Mouse (Mus musculus) heart, postnatal 10 days (tissue): ENCODE measurements around the gene Efcab7. TPM values are rescaled to one million over a fixed set of nuclear protein-coding genes. Genes with fewer than 3 reads are reported as not detected.

Experiments
- DNase-seq, 2 experiments: peaks; one replicate each; pipeline ENCODE4 v3.0.0; 2021
- intact Hi-C: fragments of 180-260 bp; cut with DNase I; formaldehyde crosslinking; loops from one replicate; pipeline ENCODE4 v1.15.1; 2025
- total RNA-seq, 2 experiments: library from RNA; stranded (reverse); gene quantifications; 2 replicates each; pipeline ENCODE4 v1.2.3; 2021

Gene Efcab7
- 1 to 10 TPM; 2.7 to 2.8 TPM for total RNA-seq

DNA sequence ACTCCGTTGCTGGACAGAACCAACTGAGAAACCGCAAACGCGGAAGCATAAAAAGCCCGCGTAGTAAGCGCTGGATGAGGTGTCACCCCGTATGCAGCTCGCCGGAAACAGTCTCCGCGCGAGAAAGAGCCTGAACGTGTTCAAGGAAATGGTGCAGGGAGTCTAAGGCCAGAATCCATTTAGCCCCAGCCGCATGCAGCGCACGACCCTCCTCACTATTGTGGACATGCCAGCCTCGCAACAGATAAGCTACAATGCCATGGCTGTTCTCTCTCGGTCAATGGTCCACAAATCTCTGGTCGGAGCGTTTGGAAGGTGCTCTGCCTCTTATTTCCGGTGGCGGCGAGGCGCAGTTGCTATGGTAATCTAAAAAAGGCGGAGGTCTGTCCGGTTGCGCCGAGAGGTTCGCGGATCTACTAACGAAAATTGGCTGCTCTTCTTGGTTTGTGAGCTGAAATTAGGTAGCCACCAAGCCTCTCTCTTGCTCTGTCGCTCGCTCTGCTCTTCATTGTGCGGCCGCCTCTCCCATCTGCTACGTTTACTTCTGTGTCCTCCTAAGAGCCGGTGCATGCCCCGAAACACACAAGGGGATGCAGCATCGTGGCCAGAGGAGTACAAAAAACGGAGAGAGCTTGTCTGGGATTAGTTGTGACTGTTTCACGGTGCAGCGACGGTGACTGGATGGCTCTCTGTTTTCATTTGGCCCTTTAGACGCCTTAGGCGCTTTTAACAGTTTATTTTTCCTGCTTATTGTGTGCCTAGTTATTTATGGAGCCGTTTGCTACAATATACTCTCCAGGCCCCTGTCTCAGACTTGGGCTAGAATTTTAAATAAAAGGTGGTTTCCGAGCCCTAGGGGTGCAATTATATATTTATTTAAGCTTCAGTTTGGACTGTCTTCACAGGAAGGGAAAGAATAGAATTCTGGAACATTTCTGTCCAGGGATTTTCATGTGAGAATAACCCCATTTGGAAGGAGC is at the start of gene Efcab7:
Gene Efcab7, plus strand, starts transcription at position 105 of the 980 bp plus-strand sequence.
- DNase-seq = peak; percentile 88 to 93
- intact Hi-C loops = no loop called here

- no peak for DNase-seq
- intact Hi-C loops = no loop called here
Measured at GRCm38 (mm10) chr4:99792365-99792764, 36.6 kb upstream of the Efcab7 start.

- intact Hi-C loops = no loop called here
- peak in 1 of 2 experiments; percentile 4 for DNase-seq
Measured at GRCm38 (mm10) chr4:99816697-99817460, 12.1 kb upstream of the Efcab7 start.

DNA sequence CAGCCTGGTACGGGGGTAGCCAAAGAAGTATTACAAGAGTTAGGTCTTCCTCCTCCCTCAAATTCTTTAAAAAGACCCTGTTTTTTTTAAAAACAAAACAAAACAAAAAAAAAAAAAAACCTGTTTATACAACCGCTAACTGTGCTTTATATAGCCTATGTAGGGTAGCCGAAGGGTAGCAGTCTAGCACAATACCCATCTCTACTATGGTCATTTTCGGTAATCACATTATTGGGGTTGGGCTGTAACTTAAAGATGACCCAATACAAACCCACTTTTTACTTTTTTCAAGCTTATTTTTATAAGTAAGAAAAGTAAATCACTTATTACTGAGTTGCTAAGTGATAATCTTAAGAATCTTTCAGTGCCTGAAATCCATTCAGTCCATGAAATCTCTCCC is 661 bp upstream of the Efcab7 start:
- DNase-seq = no peak
- intact Hi-C loops = no loop called here

- intact Hi-C loops = no loop called here
- DNase-seq = no peak
Measured at GRCm38 (mm10) chr4:99828739-99829093, 282 bp upstream of the Efcab7 start.

GRCm38 (mm10) chr4:99881882-99882281 is 52.9 kb downstream of the Efcab7 start:
- intact Hi-C loops = no loop called here
- DNase-seq = peak; percentile 24 to 57

GRCm38 (mm10) chr4:99882405-99882804 is 53.4 kb downstream of the Efcab7 start:
- no peak for DNase-seq
- intact Hi-C loops = no loop called here

DNA sequence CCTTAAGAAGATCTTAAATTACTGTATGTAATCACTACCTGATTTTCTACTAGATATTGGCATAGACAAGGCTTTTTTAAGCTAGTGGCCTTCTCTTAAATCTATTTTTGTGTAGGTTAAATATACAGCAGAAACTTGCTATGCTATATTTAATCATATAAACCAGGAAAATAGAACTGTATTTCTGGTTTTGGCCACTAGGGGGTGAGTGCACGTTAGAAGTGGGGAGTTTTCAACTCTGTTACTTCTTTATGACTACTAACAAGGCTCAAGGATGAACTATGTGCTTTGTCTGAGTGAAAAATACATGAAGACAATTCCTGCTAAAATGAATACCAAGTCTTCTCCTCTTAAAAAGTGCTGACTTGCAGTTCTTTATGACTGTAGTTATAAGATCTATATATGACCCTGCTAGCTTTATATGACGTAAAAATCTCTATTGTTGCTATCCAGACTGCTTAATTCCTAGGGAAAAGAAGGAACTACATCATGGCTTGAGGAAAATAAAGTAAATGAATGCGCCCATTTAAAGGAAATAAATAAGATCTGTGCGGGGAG is 85.0 kb downstream of the Efcab7 start:
- peak in 1 of 2 experiments; percentile 37 for DNase-seq
- intact Hi-C loops = no loop called here

- DNase-seq = no peak
- intact Hi-C loops = no loop called here
Measured at GRCm38 (mm10) chr4:99926380-99926779, 97.4 kb downstream of the Efcab7 start.

GRCm38 (mm10) chr4:99928521-99928920 is 99.5 kb downstream of the Efcab7 start:
- intact Hi-C loops = no loop called here
- no peak for DNase-seq

DNA sequence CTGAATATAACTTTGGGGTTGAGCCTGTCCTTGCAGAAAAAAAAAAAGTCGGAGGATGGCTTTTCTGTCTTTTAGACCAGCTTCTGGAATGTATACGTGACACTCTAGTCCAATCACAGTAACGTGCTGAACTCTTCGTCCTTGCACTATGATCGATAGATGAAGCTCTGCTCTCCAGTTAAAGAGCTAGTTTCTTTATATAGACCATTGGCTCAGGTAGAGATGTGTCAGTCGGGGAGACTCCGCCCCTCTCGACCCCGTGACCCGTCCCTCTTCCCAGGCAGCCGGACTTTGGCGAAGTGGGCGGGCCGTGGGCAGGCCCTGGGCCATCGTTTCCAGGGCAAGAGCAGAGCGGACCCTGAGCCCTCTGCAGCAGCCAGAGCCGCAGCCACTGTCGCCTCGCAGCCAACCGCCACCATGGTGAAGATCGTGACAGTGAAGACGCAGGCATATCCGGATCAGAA is 100.2 kb downstream of the Efcab7 start, which contains the start of gene Pgm1:
Gene Pgm1, plus strand, starts transcription at position 266 of the 464 bp plus-strand sequence.
- intact Hi-C loops = no loop called here
- DNase-seq = peak; percentile 90 to 92

- DNase-seq = peak; percentile 90 to 91
- intact Hi-C loops = no loop called here
Measured at GRCm38 (mm10) chr4:99929613-99930517, 100.9 kb downstream of the Efcab7 start, which contains the start of gene Itgb3bp. TSS of gene Itgb3bp (minus strand) at chr4:99929813.

DNA sequence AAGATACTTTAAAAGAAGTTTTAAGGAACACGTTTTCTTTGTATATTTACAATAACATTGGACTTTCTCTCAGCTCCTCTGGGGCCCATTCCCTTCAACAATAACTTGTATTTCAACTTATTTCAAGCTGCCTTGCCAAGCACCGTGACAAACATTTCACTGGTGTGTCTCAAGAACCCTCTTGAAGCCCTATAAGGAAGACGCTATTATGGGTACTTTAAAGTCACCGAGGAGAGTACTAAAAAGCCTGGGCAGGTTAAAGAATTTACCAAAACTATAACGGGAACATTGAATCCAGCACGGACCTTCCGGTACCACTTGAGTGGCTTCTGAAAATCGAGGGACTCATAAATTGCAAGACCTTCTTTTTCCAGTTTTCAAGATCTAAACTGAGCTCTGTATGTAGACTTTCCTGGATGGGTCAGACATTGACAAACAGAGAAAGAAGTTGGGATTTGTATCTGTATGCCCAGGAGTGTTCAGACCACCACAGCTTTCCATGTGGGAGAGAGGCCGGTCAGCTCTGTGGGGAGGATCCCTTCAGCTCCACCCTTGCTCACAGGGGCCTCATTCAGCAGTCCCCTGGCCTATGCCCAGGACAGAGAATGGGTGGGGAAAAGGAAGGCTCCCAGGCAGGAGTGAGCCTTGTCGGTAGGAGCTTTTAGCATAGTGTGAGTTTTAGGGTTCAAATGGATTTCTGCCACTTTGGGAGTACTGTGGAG is 101.7 kb downstream of the Efcab7 start:
- intact Hi-C loops = no loop called here

GRCm38 (mm10) chr4:99931240-99931580 is 102.2 kb downstream of the Efcab7 start:
- intact Hi-C loops = no loop called here
- DNase-seq = no peak

More for the DNA sequence above, 101.7 kb downstream of the Efcab7 start:
- peak; percentile 50 to 52 for DNase-seq

- intact Hi-C loops = no loop called here
- peak; percentile 49 to 55 for DNase-seq
Measured at GRCm38 (mm10) chr4:99931807-99932206, 102.8 kb downstream of the Efcab7 start.

GRCm38 (mm10) chr4:99934859-99935258 is 105.9 kb downstream of the Efcab7 start:
- no peak for DNase-seq
- intact Hi-C loops = no loop called here

- intact Hi-C loops = no loop called here
- DNase-seq = no peak
Measured at GRCm38 (mm10) chr4:99936278-99936677, 107.3 kb downstream of the Efcab7 start.

DNA sequence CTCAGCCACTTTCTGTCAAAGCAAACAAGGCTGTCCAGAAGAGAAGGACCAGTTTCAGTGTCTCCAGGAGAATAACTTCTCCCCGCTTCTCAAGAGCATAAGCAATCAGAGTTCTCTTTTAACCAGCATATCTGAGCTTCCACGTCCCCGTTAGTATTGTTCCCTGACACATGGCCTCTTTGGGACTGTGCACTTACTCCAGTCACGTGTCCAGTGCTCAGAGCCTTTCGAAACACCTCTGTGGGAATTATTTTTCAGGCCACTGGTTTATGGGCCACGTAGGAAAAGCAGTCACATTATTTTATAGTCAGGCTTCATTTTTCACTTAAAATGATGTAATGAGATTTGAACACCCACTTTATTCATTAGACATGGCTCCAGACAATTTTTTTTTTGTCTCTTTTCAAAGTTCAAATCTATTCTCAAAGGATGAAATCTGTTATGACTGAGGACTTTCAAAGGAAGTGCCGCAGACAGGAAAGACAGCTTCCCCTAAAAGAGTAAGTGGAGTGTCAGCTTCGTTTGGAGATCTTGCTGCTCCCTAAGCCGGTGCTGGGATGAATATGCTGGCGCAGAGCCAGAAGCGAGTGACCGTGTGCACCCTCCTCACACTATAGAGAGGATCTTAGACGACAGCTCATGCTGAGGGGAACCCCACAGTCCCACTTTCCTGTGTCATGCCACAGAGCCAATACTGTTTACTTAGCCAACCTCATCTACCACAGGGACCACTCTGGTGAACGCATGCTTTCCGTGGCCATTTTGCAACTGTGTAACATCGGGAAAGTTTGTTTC is 110.9 kb downstream of the Efcab7 start:
- intact Hi-C loops = no loop called here
- no peak for DNase-seq
